Mouse (Mus musculus): Measurements from ENCODE around the gene Gm6760. TPM values are rescaled to one million over a fixed set of nuclear protein-coding genes. Genes with fewer than 3 reads are reported as not detected.

Gene Gm6760
- polyA plus RNA-seq (2016; fragmentation: Nextera tagmentation; extraction: Ambion mirVana): not detected in 2 replicates

DNA sequence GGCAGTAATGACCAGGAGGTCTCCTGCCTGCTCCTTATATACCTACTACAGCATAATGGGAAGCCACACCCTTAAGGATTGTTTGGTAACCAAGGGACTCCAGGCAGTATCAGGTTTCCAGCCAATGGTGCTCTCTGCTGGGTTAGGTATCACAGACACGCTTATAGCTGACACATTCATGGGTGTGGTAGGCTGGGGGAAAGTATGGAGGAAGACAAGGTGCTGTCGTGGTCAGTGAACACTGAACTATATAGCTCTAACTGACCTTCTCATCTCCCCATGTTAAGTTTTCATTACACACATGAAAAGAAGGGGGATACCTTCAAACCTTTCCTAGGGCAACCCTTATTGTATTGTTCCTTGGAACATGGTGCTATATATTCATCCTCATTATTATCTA lies at the start of gene Gm6760:
TSS of gene Gm6760 (minus strand) at position 101 of the 400 bp plus-strand sequence.
- no peak within 1 kb of the TSS for H3K9ac ChIP-seq
- H3K4me3 ChIP-seq: no peak within 1 kb of the TSS
- no peaks in the 10 kb centered on the region for H3K4me1 ChIP-seq (replicated peaks)
- H3K27me3 ChIP-seq (replicated peaks): no peaks in the 10 kb centered on the region
- H3K4me2 ChIP-seq: no peak within 1 kb of the TSS
- no peak within 1 kb of the TSS for H3K27ac ChIP-seq (ENCODE audit: poor library complexity, severe bottlenecking)
- ATAC-seq (ENCODE audit: insufficient number of reproducible peaks, low FRiP score): no peak
- no peaks in the 10 kb centered on the region for H3K9me3 ChIP-seq (replicated peaks)
- H3K36me3 ChIP-seq: no peaks in the 10 kb centered on the region
- 66% methylated on average over 2 of the region's 2 CpGs for WGBS

DNA sequence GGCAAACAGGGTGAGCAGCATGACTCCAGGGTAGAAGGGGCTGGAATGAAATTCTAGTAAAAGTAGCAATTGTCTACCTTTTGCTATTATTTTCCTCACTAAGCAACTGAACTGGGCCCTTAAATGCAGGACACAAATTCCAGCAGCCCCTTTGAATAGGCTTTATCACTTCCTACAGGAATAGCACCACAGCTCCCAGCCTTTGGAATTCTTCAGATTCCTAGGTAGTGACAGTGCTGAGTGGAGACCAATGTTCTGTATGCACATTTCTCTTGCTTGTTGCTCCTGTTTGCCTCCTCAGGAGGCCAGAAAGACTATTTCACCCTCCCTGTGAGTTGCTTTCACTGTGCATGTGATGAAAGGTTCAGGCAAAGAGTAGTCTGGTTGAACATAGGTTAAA lies 29.2 kb upstream of the Gm6760 start:
- Histone ChIP-seq H3K9me3 (replicated peaks) (no peaks in the 10 kb centered on the region), H3K4me3 (no peak overlapping the region), H3K27ac (ENCODE audit: poor library complexity, severe bottlenecking) (peak overlapping the region; percentile 71), H3K4me2 (no peak overlapping the region), H3K9ac (no peak overlapping the region), H3K27me3 (replicated peaks) (no peaks in the 10 kb centered on the region), H3K36me3 (no peaks in the 10 kb centered on the region), H3K4me1 (replicated peaks) (no peaks in the 10 kb centered on the region)
- no peak for ATAC-seq (ENCODE audit: insufficient number of reproducible peaks, low FRiP score)

DNA sequence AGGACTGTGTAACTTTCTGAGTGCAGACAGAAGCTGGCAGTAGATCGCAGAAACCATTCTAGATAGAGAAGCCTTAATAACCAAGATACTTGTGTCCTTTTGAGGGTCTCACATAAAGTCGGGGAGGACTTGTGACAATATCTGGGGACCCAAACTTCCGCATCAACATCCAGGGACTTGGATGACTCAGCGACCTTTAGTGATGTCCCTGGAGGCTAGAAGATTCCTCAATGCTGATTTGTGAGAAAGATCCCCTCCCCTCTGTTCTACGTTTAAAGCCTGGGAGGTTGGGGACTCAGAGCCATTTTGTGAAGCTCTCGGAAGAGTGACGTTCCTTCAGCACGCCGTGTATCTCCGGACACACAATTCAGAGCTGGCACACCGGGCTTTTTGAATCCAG lies 21.2 kb upstream of the Gm6760 start, which contains the start of gene 3830417A13Rik:
TSS of gene 3830417A13Rik (plus strand) at position 301 of the 400 bp plus-strand sequence.
- H3K27ac ChIP-seq (ENCODE audit: poor library complexity, severe bottlenecking): no peak within 1 kb of the TSS
- no peak within 1 kb of the TSS for H3K4me2 ChIP-seq
- H3K4me1 ChIP-seq (replicated peaks): no peaks in the 10 kb centered on the region
- WGBS: 76% methylated on average over 11 of the region's 11 CpGs
- no peaks in the 10 kb centered on the region for H3K27me3 ChIP-seq (replicated peaks)
- no peak for ATAC-seq (ENCODE audit: insufficient number of reproducible peaks, low FRiP score)
- H3K9ac ChIP-seq: no peak within 1 kb of the TSS
- H3K36me3 ChIP-seq: no peaks in the 10 kb centered on the region
- no peak within 1 kb of the TSS for H3K4me3 ChIP-seq
- no peaks in the 10 kb centered on the region for H3K9me3 ChIP-seq (replicated peaks)

Other genes starting within 250 kb of the Gm6760 start
- 0.12 and 0.23 TPM in 2 replicates for gene 3830417A13Rik, start 21.4 kb upstream of the Gm6760 start, polyA plus RNA-seq (2016; fragmentation: Nextera tagmentation; extraction: Ambion mirVana)
- gene Slitrk4, start 124.8 kb upstream of the Gm6760 start, polyA plus RNA-seq (2016; fragmentation: Nextera tagmentation; extraction: Ambion mirVana): 13.0 and 15.1 TPM in 2 replicates